8 mouse cellular contexts compared by ENCODE assay signal in the genomic region with DNA sequence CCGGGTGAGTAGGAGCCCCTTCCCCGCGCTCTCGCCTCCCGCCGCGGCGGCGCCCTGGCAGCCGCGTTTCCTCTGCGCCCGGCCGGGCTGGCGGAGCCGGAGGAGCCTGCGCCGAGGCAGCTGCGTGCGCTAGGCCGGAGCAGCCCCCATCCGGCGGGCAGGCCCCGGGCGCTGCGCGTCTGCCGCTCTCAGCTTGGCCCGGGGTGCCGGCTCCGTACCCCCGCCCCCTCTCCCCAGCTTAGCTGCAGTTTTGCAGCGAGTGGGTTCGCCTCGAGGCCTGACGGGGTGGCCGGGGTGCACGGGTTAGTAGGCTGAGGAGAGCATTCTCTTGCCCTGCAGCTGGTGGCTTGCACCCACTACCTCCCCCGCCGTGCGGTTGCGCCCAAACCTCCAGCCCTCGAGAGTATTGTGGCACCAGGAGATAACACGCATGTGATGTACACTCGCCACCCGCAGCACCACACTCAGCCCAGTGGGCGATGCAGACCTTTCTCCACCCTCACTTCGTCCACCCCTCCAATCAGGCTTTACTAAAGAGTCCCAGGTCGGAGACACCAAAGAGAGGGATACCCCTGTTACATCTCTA. TPM values are rescaled to one million over a fixed set of nuclear protein-coding genes. Genes with fewer than 3 reads are reported as not detected.
DNase-seq lines count a peak whose midpoint lies in the region; ATAC-seq and TF ChIP-seq lines count a peak whose summit lies in the region.

No protein-coding gene starts in this region.

- peak overlapping the region; percentile 98 for H3K9ac ChIP-seq in hindbrain, postnatal 0 days (replicated peaks; ENCODE audit: low read length)

- peaks cover 1% of the 10 kb centered on the region; the same call in 1 of the 2 replicates for H3K4me1 ChIP-seq in cortical plate, adult 2 months (ENCODE audit: control insufficient read depth, insufficient read depth, low read length)
- peaks cover 20% of the 10 kb centered on the region for H3K4me1 ChIP-seq in hindbrain, postnatal 0 days (ENCODE audit: insufficient read depth, low read length)
- peaks cover 44% of the 10 kb centered on the region for H3K4me1 ChIP-seq in megakaryocyte, embryonic 14.5 days

- TF ChIP-seq POLR2A in cortical plate, adult 2 months (IDR thresholded peaks at IDR 0.05; ENCODE audit: extremely low read depth, insufficient read depth, low read length): no peak

- H3K36me3 ChIP-seq in hindbrain, postnatal 0 days (ENCODE audit: insufficient read depth, low read length): no peaks in the 10 kb centered on the region
- H3K36me3 ChIP-seq in megakaryocyte, embryonic 14.5 days (replicated peaks; ENCODE audit: low read length): no peaks in the 10 kb centered on the region

- peak overlapping the region; percentile 93 for H3K4me2 ChIP-seq in hindbrain, postnatal 0 days (ENCODE audit: low read depth, low read length)

- no peak for TF ChIP-seq CTCF in cortical plate, adult 2 months (IDR thresholded peaks at IDR 0.05; ENCODE audit: extremely low read depth, insufficient read depth, low read length)
- TF ChIP-seq CTCF in hindbrain, postnatal 0 days (IDR thresholded peaks at IDR 0.05; ENCODE audit: low read depth): no peak; the same call in 1 of the 2 replicates

- DNase-seq in gastrocnemius, adult 8-10 months (ENCODE audit: low spot score in 2 of 2): peak; percentile 14 to 28
- DNase-seq in hindbrain, postnatal 0 days (ENCODE audit: low spot score): peak; percentile 53
- DNase-seq in left cerebral cortex, postnatal 25 days (ENCODE audit: low spot score in 2 of 2): peak; percentile 53 to 60
- DNase-seq in right cerebral cortex, postnatal 36 days (ENCODE audit: low spot score in 2 of 2): peak; percentile 38 to 41
- no peak for DNase-seq in retina, embryonic 14.5 days (ENCODE audit: low spot score)

- 0% methylated on average over 27 of the region's 49 CpGs for WGBS in hindbrain, postnatal 0 days

- peak overlapping the region; percentile 95 for H3K4me3 ChIP-seq in cortical plate, adult 2 months (ENCODE audit: insufficient read depth, low read length)
- peak overlapping the region; percentile 92 for H3K4me3 ChIP-seq in hindbrain, postnatal 0 days (ENCODE audit: low read length)
- peak overlapping the region; percentile 99 for H3K4me3 ChIP-seq in megakaryocyte, embryonic 14.5 days (replicated peaks)

- H3K27me3 ChIP-seq in hindbrain, postnatal 0 days (ENCODE audit: insufficient read depth, low read length): no peaks in the 10 kb centered on the region
- no peaks in the 10 kb centered on the region for H3K27me3 ChIP-seq in megakaryocyte, embryonic 14.5 days (replicated peaks)

- no peaks in the 10 kb centered on the region for H3K9me3 ChIP-seq in hindbrain, postnatal 0 days (ENCODE audit: low read length)
- no peaks in the 10 kb centered on the region for H3K9me3 ChIP-seq in megakaryocyte, embryonic 14.5 days

- H3K27ac ChIP-seq in cortical plate, adult 2 months (ENCODE audit: insufficient read depth, low read length): peak overlapping the region; percentile 99
- H3K27ac ChIP-seq in hindbrain, postnatal 0 days: peak overlapping the region; percentile 98

- intact Hi-C loops in left cerebral cortex, postnatal 25 days (cut with DNase I): no loop called here

- peak; percentile 58 for ATAC-seq in activated CD4-positive, CD25-positive, alpha-beta regulatory T cell, adult 4 months
- ATAC-seq in hindbrain, postnatal 0 days: peak; percentile 73

RNA-seq across cellular contexts. Expression of a gene that starts 0.8 kb away (rescaled TPM):
- 10 to 100 TPM in 1 of 2 experiments, 1 to 10 TPM in 1; 9.6 to 13.0 TPM for polyA plus RNA-seq in activated CD4-positive, CD25-positive, alpha-beta regulatory T cell, adult 4 months (2017; shearing (Covaris generic))
- 21.2 and 21.5 TPM in 2 replicates for polyA plus RNA-seq in cortical plate, adult 2 months (2012; rRNA removed)
- total RNA-seq in gastrocnemius, adult 8-10 months (2022): 100 to 1,000 TPM; 107 to 171 (median 133) TPM
- total RNA-seq in hindbrain, postnatal 0 days (2014; rRNA removed): 23.0 and 28.8 TPM in 2 replicates
- polyA plus RNA-seq in hindbrain, postnatal 0 days (2015; fragmentation: Nextera tagmentation; extraction: Ambion mirVana): 14.7 and 15.2 TPM in 2 replicates
- total RNA-seq in left cerebral cortex, postnatal 25 days (2021): 10 to 100 TPM; 38.7 to 44.2 TPM
- 18.2 and 19.8 TPM in 2 replicates for polyA plus RNA-seq in megakaryocyte, embryonic 14.5 days (2012; ENCODE audit: insufficient read depth, low replicate concordance)

RNA-seq across cellular contexts. Expression of a gene that starts 10.1 kb away (rescaled TPM):
- 1 to 10 TPM; 3.9 to 4.9 TPM for polyA plus RNA-seq in activated CD4-positive, CD25-positive, alpha-beta regulatory T cell, adult 4 months (2017; shearing (Covaris generic))
- polyA plus RNA-seq in cortical plate, adult 2 months (2012; rRNA removed): 0.40 and 0.51 TPM in 2 replicates
- total RNA-seq in gastrocnemius, adult 8-10 months (2022): under 1 TPM; 0.20 to 0.54 (median 0.34) TPM
- 1.8 and 2.0 TPM in 2 replicates for total RNA-seq in hindbrain, postnatal 0 days (2014; rRNA removed)
- polyA plus RNA-seq in hindbrain, postnatal 0 days (2015; fragmentation: Nextera tagmentation; extraction: Ambion mirVana): 0.77 and 0.88 TPM in 2 replicates
- total RNA-seq in left cerebral cortex, postnatal 25 days (2021): 1 to 10 TPM in 1 of 2 experiments, under 1 TPM in 1; 0.73 to 1.9 TPM
- polyA plus RNA-seq in megakaryocyte, embryonic 14.5 days (2012; ENCODE audit: insufficient read depth, low replicate concordance): not detected in 2 replicates

RNA-seq across cellular contexts. Expression of a gene that starts 46.6 kb away (rescaled TPM):
- 100 to 1,000 TPM; 131 to 144 TPM for polyA plus RNA-seq in activated CD4-positive, CD25-positive, alpha-beta regulatory T cell, adult 4 months (2017; shearing (Covaris generic))
- polyA plus RNA-seq in cortical plate, adult 2 months (2012; rRNA removed): 128 and 129 TPM in 2 replicates
- total RNA-seq in gastrocnemius, adult 8-10 months (2022): 100 to 1,000 TPM; 142 to 193 (median 171) TPM
- total RNA-seq in hindbrain, postnatal 0 days (2014; rRNA removed): 143 and 156 TPM in 2 replicates
- polyA plus RNA-seq in hindbrain, postnatal 0 days (2015; fragmentation: Nextera tagmentation; extraction: Ambion mirVana): 197 and 214 TPM in 2 replicates
- 10 to 100 TPM; 80.2 to 81.4 TPM for total RNA-seq in left cerebral cortex, postnatal 25 days (2021)
- polyA plus RNA-seq in megakaryocyte, embryonic 14.5 days (2012; ENCODE audit: insufficient read depth, low replicate concordance): 17.5 and 20.8 TPM in 2 replicates
